Mouse (Mus musculus) ES-Bruce4 (cell line): ENCODE measurements around the gene Gse1. TPM values are rescaled to one million over a fixed set of nuclear protein-coding genes. Genes with fewer than 3 reads are reported as not detected.

Experiments
- H3K27ac ChIP-seq: 2 replicates; pipeline ENCODE4 v1.5.1; 2012; ENCODE audit warnings: low read length, inconsistent platforms; ENCODE audit not compliant: insufficient read depth
- H3K27me3 ChIP-seq: 2 replicates; pipeline ENCODE4 v1.6.1; 2012; ENCODE audit warnings: mild to moderate bottlenecking, low read length, inconsistent platforms; ENCODE audit not compliant: control insufficient read depth, poor library complexity, insufficient read depth, severe bottlenecking
- H3K36me3 ChIP-seq: 2 replicates; pipeline ENCODE4 v1.6.1; 2012; ENCODE audit warnings: inconsistent platforms, mild to moderate bottlenecking, low read length, moderate library complexity; ENCODE audit not compliant: control insufficient read depth, poor library complexity, insufficient read depth, severe bottlenecking
- H3K4me1 ChIP-seq: one replicate; pipeline ENCODE4 v1.8.1; 2011; ENCODE audit warnings: low read length; ENCODE audit not compliant: control insufficient read depth, insufficient read depth
- H3K4me3 ChIP-seq: 2 replicates; pipeline ENCODE4 v1.5.1; 2011; ENCODE audit warnings: low read depth, mild to moderate bottlenecking, low read length
- H3K9ac ChIP-seq: 2 replicates; pipeline ENCODE4 v1.6.1; 2012; ENCODE audit warnings: low read depth, mild to moderate bottlenecking, inconsistent platforms; ENCODE audit not compliant: poor library complexity, severe bottlenecking
- H3K9me3 ChIP-seq: replicated peaks from 2 replicates; pipeline ENCODE4 v1.6.1; 2012; ENCODE audit warnings: mild to moderate bottlenecking, low read length, inconsistent platforms; ENCODE audit not compliant: control insufficient read depth, poor library complexity, insufficient read depth, severe bottlenecking
- CTCF ChIP-seq: IDR thresholded peaks from one replicate; pipeline ENCODE4 v1.8.1; 2011; ENCODE audit warnings: low read depth, low read length
- EP300 ChIP-seq: IDR thresholded peaks from 2 replicates; pipeline ENCODE4 v1.6.1; 2011; ENCODE audit warnings: low read depth, low read length; ENCODE audit not compliant: insufficient read depth
- POLR2A ChIP-seq: IDR thresholded peaks from one replicate; pipeline ENCODE4 v1.8.1; 2011; ENCODE audit warnings: low read length; ENCODE audit not compliant: insufficient read depth
- polyA plus RNA-seq: library from polyadenylated mRNA; stranded (reverse); fragments of >200 nt; gene quantifications from 2 replicates; pipeline ENCODE4 v1.2.4, GENCODE M21; 2011; ENCODE audit warnings: low read depth; ENCODE audit not compliant: missing spikeins, insufficient read depth, insufficient read length

Gene Gse1
- polyA plus RNA-seq, 1 experiment: 31.8 TPM

- Histone ChIP-seq H3K9me3 (no peaks in the 10 kb centered on the region), H3K27me3 (no peaks in the 10 kb centered on the region), H3K9ac (no peak overlapping the region), H3K4me3 (no peak overlapping the region), H3K36me3 (peaks cover 35% of the 10 kb centered on the region), H3K27ac (no peak overlapping the region), H3K4me1 (peaks cover 7% of the 10 kb centered on the region)
- no peak for TF ChIP-seq CTCF
- no peak for TF ChIP-seq EP300
- no peak for TF ChIP-seq POLR2A
Observed at GRCm38 (mm10) chr8:120556198-120556892, 328.1 kb downstream of the Gse1 start.

GRCm38 (mm10) chr8:120557170-120557965 lies 329.1 kb downstream of the Gse1 start:
- peaks cover 8% of the 10 kb centered on the region for H3K4me1 ChIP-seq
- no peak overlapping the region for H3K9ac ChIP-seq
- no peak overlapping the region for H3K4me3 ChIP-seq
- H3K36me3 ChIP-seq: peaks cover 35% of the 10 kb centered on the region
- TF ChIP-seq POLR2A (no peak), EP300 (no peak), CTCF (no peak)
- no peak overlapping the region for H3K27ac ChIP-seq
- no peaks in the 10 kb centered on the region for H3K9me3 ChIP-seq
- H3K27me3 ChIP-seq: no peaks in the 10 kb centered on the region

- Histone ChIP-seq H3K4me3 (no peak overlapping the region), H3K36me3 (peaks cover 42% of the 10 kb centered on the region), H3K4me1 (peaks cover 8% of the 10 kb centered on the region), H3K9me3 (no peaks in the 10 kb centered on the region), H3K9ac (no peak overlapping the region), H3K27me3 (no peaks in the 10 kb centered on the region), H3K27ac (no peak overlapping the region)
- TF ChIP-seq POLR2A: no peak
Observed at GRCm38 (mm10) chr8:120558162-120558561, 329.9 kb downstream of the Gse1 start.

GRCm38 (mm10) chr8:120559654-120560053 lies 331.4 kb downstream of the Gse1 start:
- no peaks in the 10 kb centered on the region for H3K27me3 ChIP-seq
- H3K9ac ChIP-seq: no peak overlapping the region
- no peak overlapping the region for H3K4me3 ChIP-seq
- peaks cover 8% of the 10 kb centered on the region for H3K4me1 ChIP-seq
- peaks cover 37% of the 10 kb centered on the region for H3K36me3 ChIP-seq
- TF ChIP-seq EP300 (no peak), POLR2A (no peak), CTCF (no peak)
- H3K9me3 ChIP-seq: no peaks in the 10 kb centered on the region
- H3K27ac ChIP-seq: no peak overlapping the region

GRCm38 (mm10) chr8:120560535-120560934 lies 332.3 kb downstream of the Gse1 start:
- peaks cover 37% of the 10 kb centered on the region for H3K36me3 ChIP-seq
- TF ChIP-seq EP300: no peak
- TF ChIP-seq POLR2A: no peak
- no peak for TF ChIP-seq CTCF
- peaks cover 8% of the 10 kb centered on the region for H3K4me1 ChIP-seq
- no peaks in the 10 kb centered on the region for H3K27me3 ChIP-seq
- H3K4me3 ChIP-seq: no peak overlapping the region
- no peaks in the 10 kb centered on the region for H3K9me3 ChIP-seq
- no peak overlapping the region for H3K9ac ChIP-seq
- H3K27ac ChIP-seq: no peak overlapping the region

GRCm38 (mm10) chr8:120561539-120562435 lies 333.5 kb downstream of the Gse1 start:
- Histone ChIP-seq H3K36me3 (peaks cover 36% of the 10 kb centered on the region), H3K9ac (no peak overlapping the region), H3K27ac (no peak overlapping the region), H3K27me3 (no peaks in the 10 kb centered on the region), H3K4me1 (peaks cover 7% of the 10 kb centered on the region), H3K4me3 (no peak overlapping the region), H3K9me3 (no peaks in the 10 kb centered on the region)
- 0 out of 2 replicates have a peak, but pooled peaks have one; percentile 4 for TF ChIP-seq EP300
- peak; percentile 81 for TF ChIP-seq CTCF
- TF ChIP-seq POLR2A: no peak
